Mouse (Mus musculus): ENCODE results near the gene Klk15. TPM values are rescaled to one million over a fixed set of nuclear protein-coding genes. Genes with fewer than 3 reads are reported as not detected.

The Klk15 gene
- not detected in 2 replicates for polyA plus RNA-seq (2015; fragmentation: Nextera tagmentation; extraction: Ambion mirVana)

DNA sequence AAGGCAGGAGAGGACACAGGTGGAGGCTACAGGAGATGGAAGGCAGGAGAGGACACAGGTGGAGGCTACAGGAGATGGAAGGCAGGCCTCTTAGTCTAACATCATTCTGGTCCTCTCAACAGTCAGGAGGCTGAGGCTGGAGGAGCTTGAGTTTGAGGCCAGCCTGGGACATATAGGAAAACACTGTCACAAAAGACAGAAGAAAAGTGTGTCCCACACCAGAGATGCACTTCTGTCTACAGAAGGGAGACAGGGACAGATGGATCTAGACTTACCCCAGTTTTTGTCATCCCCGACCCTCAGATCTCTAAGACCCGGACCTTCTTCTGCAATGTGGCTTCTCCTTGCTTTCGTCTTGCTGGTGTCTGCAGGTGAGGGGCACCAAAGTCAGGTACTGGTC, at the start of gene Klk15:
Gene Klk15, plus strand, starts transcription at position 301 of the 400 bp plus-strand sequence.
- 78% methylated on average over 3 of the region's 3 CpGs for WGBS

GRCm38 (mm10) chr7:43891365-43891764, 42.2 kb upstream of the Klk15 start:
- ATAC-seq (ENCODE audit: extremely low read depth, insufficient number of reproducible peaks, low FRiP score, low TSS enrichment): no peak
- Histone ChIP-seq H3K4me3 (no peak overlapping the region), H3K4me1 (no peaks in the 10 kb centered on the region), H3K27ac (replicated peaks) (no peak overlapping the region), H3K9me3 (no peaks in the 10 kb centered on the region), H3K9ac (no peak overlapping the region), H3K4me2 (no peak overlapping the region), H3K27me3 (replicated peaks) (no peaks in the 10 kb centered on the region; the same call in 1 of the 2 replicates), H3K36me3 (no peaks in the 10 kb centered on the region)
- 65% methylated on average over 5 of the region's 5 CpGs for WGBS

More for the DNA sequence above, at the start of gene Klk15:
- ATAC-seq (ENCODE audit: extremely low read depth, insufficient number of reproducible peaks, low FRiP score, low TSS enrichment): no peak
- Histone ChIP-seq H3K4me1 (no peaks in the 10 kb centered on the region), H3K4me2 (no peak within 1 kb of the TSS), H3K27ac (replicated peaks) (no peak within 1 kb of the TSS), H3K9ac (no peak within 1 kb of the TSS), H3K9me3 (no peaks in the 10 kb centered on the region), H3K4me3 (no peak within 1 kb of the TSS), H3K27me3 (replicated peaks) (0 out of 2 replicates have a peak, but pooled peaks cover 3% of the 10 kb centered on the region), H3K36me3 (no peaks in the 10 kb centered on the region)

GRCm38 (mm10) chr7:43891788-43892187, 41.8 kb upstream of the Klk15 start:
- no peaks in the 10 kb centered on the region for H3K36me3 ChIP-seq
- no peaks in the 10 kb centered on the region; the same call in 1 of the 2 replicates for H3K27me3 ChIP-seq (replicated peaks)
- no peak overlapping the region for H3K27ac ChIP-seq (replicated peaks)
- no peak overlapping the region for H3K4me2 ChIP-seq
- H3K9ac ChIP-seq: no peak overlapping the region
- no peaks in the 10 kb centered on the region for H3K9me3 ChIP-seq
- H3K4me1 ChIP-seq: no peaks in the 10 kb centered on the region
- no peak for ATAC-seq (ENCODE audit: extremely low read depth, insufficient number of reproducible peaks, low FRiP score, low TSS enrichment)
- H3K4me3 ChIP-seq: no peak overlapping the region
- 32% methylated on average over 3 of the region's 3 CpGs for WGBS

- no peaks in the 10 kb centered on the region for H3K9me3 ChIP-seq
- 0% methylated on average over 1 of the region's 1 CpGs for WGBS
These were observed 38.7 kb upstream of the Klk15 start for GRCm38 (mm10) chr7:43894836-43895235.

GRCm38 (mm10) chr7:43914821-43915220, 18.7 kb upstream of the Klk15 start:
- H3K4me2 ChIP-seq: no peak overlapping the region
- H3K27ac ChIP-seq (replicated peaks): no peak overlapping the region
- 39% methylated on average over 9 of the region's 9 CpGs for WGBS
- no peak for ATAC-seq (ENCODE audit: extremely low read depth, insufficient number of reproducible peaks, low FRiP score, low TSS enrichment)
- 0 out of 2 replicates have a peak, but pooled peaks cover 8% of the 10 kb centered on the region for H3K27me3 ChIP-seq (replicated peaks)
- no peaks in the 10 kb centered on the region for H3K4me1 ChIP-seq
- no peaks in the 10 kb centered on the region for H3K9me3 ChIP-seq
- no peak overlapping the region for H3K4me3 ChIP-seq
- H3K9ac ChIP-seq: no peak overlapping the region
- no peaks in the 10 kb centered on the region for H3K36me3 ChIP-seq

More at GRCm38 (mm10) chr7:43894836-43895235, 38.7 kb upstream of the Klk15 start:
- Histone ChIP-seq H3K9ac (no peak overlapping the region), H3K4me1 (no peaks in the 10 kb centered on the region), H3K27me3 (replicated peaks) (no peaks in the 10 kb centered on the region), H3K4me3 (no peak overlapping the region), H3K27ac (replicated peaks) (no peak overlapping the region), H3K36me3 (no peaks in the 10 kb centered on the region), H3K4me2 (no peak overlapping the region)
- no peak; the same call in 1 of the 2 replicates for ATAC-seq (ENCODE audit: extremely low read depth, insufficient number of reproducible peaks, low FRiP score, low TSS enrichment)

DNA sequence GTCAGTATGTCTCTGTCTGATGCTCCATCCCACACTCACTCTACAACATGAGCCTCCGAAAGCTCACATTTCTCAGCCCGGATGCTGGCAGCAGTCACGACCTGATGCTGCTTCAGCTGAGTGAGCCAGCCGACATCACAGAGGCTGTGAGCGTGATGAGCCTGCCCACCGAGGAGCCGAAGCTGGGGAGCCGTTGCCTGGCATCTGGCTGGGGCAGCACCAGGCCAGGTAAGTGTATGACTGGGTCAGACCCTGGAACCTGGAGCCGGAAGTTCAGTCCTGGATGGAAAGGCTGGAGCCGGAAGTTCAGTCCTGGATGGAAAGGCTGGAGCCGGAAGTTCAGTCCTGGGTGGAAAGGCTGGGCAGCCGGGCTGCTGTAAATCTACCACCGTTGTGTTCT, 15.1 kb upstream of the Klk15 start:
- H3K4me1 ChIP-seq: no peaks in the 10 kb centered on the region
- H3K9me3 ChIP-seq: no peaks in the 10 kb centered on the region
- no peak overlapping the region for H3K9ac ChIP-seq
- no peak for ATAC-seq (ENCODE audit: extremely low read depth, insufficient number of reproducible peaks, low FRiP score, low TSS enrichment)
- H3K27ac ChIP-seq (replicated peaks): no peak overlapping the region
- no peaks in the 10 kb centered on the region for H3K36me3 ChIP-seq
- 0 out of 2 replicates have a peak, but pooled peaks cover 16% of the 10 kb centered on the region for H3K27me3 ChIP-seq (replicated peaks)
- no peak overlapping the region for H3K4me2 ChIP-seq
- no peak overlapping the region for H3K4me3 ChIP-seq
- WGBS: 76% methylated on average over 13 of the region's 13 CpGs

DNA sequence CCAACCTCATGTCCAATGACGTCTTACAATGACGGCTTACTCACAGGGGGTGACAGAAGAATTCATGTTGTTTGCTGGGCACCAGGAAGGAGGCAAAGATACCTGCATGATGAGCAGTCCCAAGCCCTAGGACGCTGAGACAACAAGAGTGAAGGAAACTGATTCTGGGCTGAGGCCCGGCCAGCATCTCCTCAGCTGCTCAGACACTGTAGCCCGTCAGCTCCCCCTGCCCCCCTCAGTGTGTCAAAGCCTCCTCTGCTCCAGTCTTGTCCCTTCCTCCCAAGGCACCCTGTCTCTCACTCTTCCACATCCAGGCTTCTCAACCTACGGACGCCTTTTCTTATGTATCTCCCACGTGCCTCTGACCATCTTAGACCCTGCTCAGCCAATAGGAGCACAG, 14.7 kb upstream of the Klk15 start:
- Histone ChIP-seq H3K9ac (no peak overlapping the region), H3K4me3 (no peak overlapping the region), H3K27me3 (replicated peaks) (0 out of 2 replicates have a peak, but pooled peaks cover 16% of the 10 kb centered on the region), H3K4me2 (no peak overlapping the region), H3K36me3 (no peaks in the 10 kb centered on the region), H3K27ac (replicated peaks) (no peak overlapping the region), H3K4me1 (no peaks in the 10 kb centered on the region), H3K9me3 (no peaks in the 10 kb centered on the region)
- WGBS: 61% methylated on average over 8 of the region's 8 CpGs
- no peak for ATAC-seq (ENCODE audit: extremely low read depth, insufficient number of reproducible peaks, low FRiP score, low TSS enrichment)

GRCm38 (mm10) chr7:43919559-43920451, 13.7 kb upstream of the Klk15 start:
- ATAC-seq (ENCODE audit: extremely low read depth, insufficient number of reproducible peaks, low FRiP score, low TSS enrichment): no peak
- 24% methylated on average over 14 of the region's 14 CpGs for WGBS
- H3K27me3 ChIP-seq (replicated peaks): 0 out of 2 replicates have a peak, but pooled peaks cover 16% of the 10 kb centered on the region

DNA sequence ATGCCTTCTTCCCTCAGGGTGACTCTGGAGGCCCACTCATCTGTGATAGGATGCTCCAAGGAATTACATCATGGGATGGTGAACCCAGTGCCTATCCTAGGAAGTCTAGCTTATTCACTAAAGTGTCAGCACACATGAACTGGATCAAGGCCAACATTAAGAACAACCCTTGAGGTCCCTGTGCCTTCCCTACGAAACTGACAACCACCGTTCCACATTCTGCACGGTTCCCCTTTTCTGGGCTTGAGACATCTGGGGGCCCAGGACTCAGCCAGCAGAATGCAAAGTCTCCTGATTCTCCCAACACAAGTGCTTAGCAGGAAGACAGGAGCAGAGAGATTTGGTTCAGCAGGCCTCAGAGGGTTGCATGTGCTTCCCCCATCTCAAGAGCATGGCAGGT, 13.0 kb upstream of the Klk15 start:
- ATAC-seq (ENCODE audit: extremely low read depth, insufficient number of reproducible peaks, low FRiP score, low TSS enrichment): no peak
- H3K9ac ChIP-seq: no peak overlapping the region
- H3K4me1 ChIP-seq: no peaks in the 10 kb centered on the region
- WGBS: 71% methylated on average over 3 of the region's 3 CpGs
- H3K27me3 ChIP-seq (replicated peaks): 0 out of 2 replicates have a peak, but pooled peaks cover 16% of the 10 kb centered on the region
- no peak overlapping the region for H3K4me2 ChIP-seq
- no peaks in the 10 kb centered on the region for H3K9me3 ChIP-seq
- no peak overlapping the region for H3K27ac ChIP-seq (replicated peaks)
- no peak overlapping the region for H3K4me3 ChIP-seq
- H3K36me3 ChIP-seq: no peaks in the 10 kb centered on the region

More at GRCm38 (mm10) chr7:43919559-43920451, 13.7 kb upstream of the Klk15 start:
- H3K4me1 ChIP-seq: no peaks in the 10 kb centered on the region
- no peaks in the 10 kb centered on the region for H3K9me3 ChIP-seq
- H3K4me3 ChIP-seq: no peak overlapping the region
- no peak overlapping the region; the same call in 1 of the 2 replicates for H3K9ac ChIP-seq
- H3K4me2 ChIP-seq: no peak overlapping the region
- H3K27ac ChIP-seq (replicated peaks): no peak overlapping the region
- no peaks in the 10 kb centered on the region for H3K36me3 ChIP-seq

DNA sequence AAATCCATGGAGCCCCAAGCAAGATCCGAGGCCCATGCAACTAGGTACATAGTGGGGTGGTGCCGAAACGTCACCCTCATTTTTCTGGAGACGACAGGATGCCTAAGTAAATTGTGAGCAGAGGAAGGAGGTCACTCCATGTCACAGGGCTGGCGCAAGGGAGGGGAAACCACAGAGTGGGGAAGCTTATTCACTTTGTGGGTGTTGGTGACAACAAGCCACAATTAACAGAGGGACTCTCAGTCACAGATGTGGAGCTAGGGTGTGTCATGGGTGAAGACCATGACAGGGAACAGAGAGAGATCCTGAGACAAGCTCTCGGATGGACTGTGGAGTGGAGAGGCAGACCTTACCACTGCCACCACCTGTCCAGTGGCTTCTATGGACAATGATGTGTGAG, 12.5 kb upstream of the Klk15 start:
- Histone ChIP-seq H3K9me3 (no peaks in the 10 kb centered on the region), H3K36me3 (no peaks in the 10 kb centered on the region), H3K9ac (no peak overlapping the region), H3K27ac (replicated peaks) (no peak overlapping the region), H3K4me1 (no peaks in the 10 kb centered on the region), H3K27me3 (replicated peaks) (0 out of 2 replicates have a peak, but pooled peaks cover 15% of the 10 kb centered on the region), H3K4me3 (no peak overlapping the region), H3K4me2 (no peak overlapping the region)
- 74% methylated on average over 6 of the region's 6 CpGs for WGBS
- ATAC-seq (ENCODE audit: extremely low read depth, insufficient number of reproducible peaks, low FRiP score, low TSS enrichment): no peak

GRCm38 (mm10) chr7:43921941-43922340, 11.6 kb upstream of the Klk15 start:
- Histone ChIP-seq H3K4me3 (no peak overlapping the region), H3K4me1 (no peaks in the 10 kb centered on the region), H3K4me2 (no peak overlapping the region), H3K27ac (replicated peaks) (no peak overlapping the region), H3K9me3 (no peaks in the 10 kb centered on the region), H3K9ac (no peak overlapping the region), H3K27me3 (replicated peaks) (0 out of 2 replicates have a peak, but pooled peaks cover 12% of the 10 kb centered on the region), H3K36me3 (no peaks in the 10 kb centered on the region)
- ATAC-seq (ENCODE audit: extremely low read depth, insufficient number of reproducible peaks, low FRiP score, low TSS enrichment): no peak
- whole genome bisulfite sequencing: 63% methylated on average over 2 of the region's 2 CpGs
